Mouse (Mus musculus) gonadal fat pad, adult 2 months (tissue): ENCODE measurements at regions not wholly inside any gene's neighbourhood (a gene's known extent, or its start where the extent isn't known, plus 50 kb on each side); places are given as distances from the start of the nearest gene placed in this dataset.
A peak's percentile ranks its signal among the peaks of the same experiment; 100 is the strongest.
"Not testable (repeated sequence)": the region's sequence is repeated elsewhere in the genome, so short reads cannot be mapped to it uniquely, and the experiment has no call there.

Source experiments
- DNase-seq: peaks from one replicate; pipeline ENCODE4 v3.0.0-alpha.2; 2012; ENCODE audit warnings: low read depth

- DNase-seq = no peak
These were observed 51.4 kb upstream of the Dlx2 start for GRCm38 (mm10) chr2:71597956-71598355.

- DNase-seq = peak; percentile 90
These were observed 51.8 kb upstream of the Dlx2 start for GRCm38 (mm10) chr2:71598368-71598767.

GRCm38 (mm10) chr2:71598778-71599177 is 52.2 kb upstream of the Dlx2 start:
- DNase-seq = no peak

DNA sequence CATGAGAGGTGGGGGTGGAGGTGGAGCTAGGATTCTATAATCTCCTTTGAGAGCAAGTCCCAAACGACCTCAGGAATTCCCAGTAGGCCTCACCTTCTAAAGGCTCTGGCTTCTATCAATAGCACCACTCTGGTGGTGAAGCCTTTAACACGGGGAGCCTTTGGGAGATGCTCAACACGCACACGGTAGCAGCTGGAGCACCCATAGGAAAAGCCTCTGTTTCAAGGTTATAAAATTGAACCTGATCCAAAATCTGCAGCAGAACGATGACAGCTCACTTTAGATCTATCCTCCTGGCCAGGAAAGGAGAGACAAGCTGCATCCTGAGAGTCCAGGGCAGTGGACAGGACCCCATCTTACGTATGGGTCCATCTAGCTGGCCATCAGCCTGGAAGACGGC is 53.7 kb upstream of the Dlx2 start:
- DNase-seq = no peak

- DNase-seq = no peak
These were observed 54.4 kb upstream of the Dlx2 start for GRCm38 (mm10) chr2:71600999-71601398.

- DNase-seq = not testable (repeated sequence)
These were observed 57.2 kb upstream of the Dlx2 start for GRCm38 (mm10) chr2:71603796-71604195.

- no peak for DNase-seq
These were observed 59.1 kb upstream of the Dlx2 start for GRCm38 (mm10) chr2:71605606-71606005.

DNA sequence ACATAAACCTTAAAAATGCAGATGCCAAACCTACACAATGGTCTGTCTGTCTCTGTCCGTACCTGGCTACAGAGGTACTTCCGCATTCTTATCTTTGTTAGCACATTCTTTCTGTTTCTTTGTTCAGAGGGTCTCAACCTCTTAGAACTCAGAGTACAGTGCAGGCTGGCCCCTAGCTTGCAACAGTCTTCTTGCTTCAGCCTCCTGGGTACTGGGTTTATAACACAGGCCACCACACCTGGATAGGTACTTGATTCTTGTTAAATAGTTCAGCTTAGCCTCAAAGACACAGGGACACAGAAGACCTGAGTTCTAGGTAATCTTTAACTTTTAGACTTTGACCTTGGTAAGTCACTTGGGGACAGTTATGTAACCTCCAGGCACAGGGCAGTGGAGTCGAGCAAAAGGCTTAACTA is 60.5 kb upstream of the Dlx2 start:
- DNase-seq = no peak

DNA sequence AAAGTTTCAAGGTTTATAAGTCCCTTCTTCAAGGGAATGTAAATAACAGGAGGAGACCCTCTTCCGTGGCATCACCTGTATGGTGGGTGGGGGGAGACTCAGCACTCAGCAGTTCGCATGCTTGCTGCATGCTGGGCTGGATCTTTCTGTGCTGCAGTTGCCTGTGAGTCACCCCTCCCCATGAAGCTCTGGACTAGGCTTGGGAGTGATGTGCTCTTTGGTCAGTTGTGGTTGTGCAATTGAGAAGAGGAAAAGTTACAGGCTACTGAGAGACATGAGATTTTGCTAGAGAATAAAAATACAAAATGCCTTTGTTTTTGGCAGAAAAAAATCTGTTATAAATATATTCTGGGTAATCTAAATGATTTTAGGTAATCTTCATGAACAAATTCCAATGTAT is 66.7 kb upstream of the Dlx2 start:
- no peak for DNase-seq

GRCm38 (mm10) chr2:71616526-71616925 is 70.0 kb upstream of the Dlx2 start:
- no peak for DNase-seq

- DNase-seq = peak; percentile 57
These were observed 74.9 kb upstream of the Dlx2 start for GRCm38 (mm10) chr2:71621458-71621857.

DNA sequence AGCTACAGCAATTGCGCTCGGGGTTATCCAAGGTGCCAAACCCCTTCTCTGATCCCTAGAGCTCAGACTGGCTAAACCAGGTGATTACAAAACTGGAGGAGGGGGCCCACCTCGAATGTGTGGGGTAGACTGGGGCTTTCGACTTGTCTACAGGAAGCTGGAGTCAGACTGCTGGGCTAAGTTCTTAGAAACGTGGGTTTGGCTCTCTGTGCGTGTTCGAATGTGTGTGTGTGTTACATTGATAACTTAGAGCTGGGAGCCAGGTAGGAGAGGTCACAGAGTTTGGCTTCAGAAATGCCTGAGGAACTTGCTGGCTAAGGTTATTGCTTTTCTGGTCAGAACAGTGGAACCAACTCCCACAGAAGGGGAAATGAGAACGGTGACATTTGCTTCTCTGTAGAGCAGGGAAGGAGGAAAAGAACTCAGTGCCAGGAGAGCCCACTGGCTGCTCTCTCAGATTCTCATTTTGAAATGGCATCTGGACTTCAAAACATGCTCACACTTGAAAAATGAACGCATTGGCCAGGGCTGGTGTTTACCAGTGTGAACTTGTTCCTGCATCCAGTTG is 76.1 kb upstream of the Dlx2 start:
- peak; percentile 58 for DNase-seq

DNA sequence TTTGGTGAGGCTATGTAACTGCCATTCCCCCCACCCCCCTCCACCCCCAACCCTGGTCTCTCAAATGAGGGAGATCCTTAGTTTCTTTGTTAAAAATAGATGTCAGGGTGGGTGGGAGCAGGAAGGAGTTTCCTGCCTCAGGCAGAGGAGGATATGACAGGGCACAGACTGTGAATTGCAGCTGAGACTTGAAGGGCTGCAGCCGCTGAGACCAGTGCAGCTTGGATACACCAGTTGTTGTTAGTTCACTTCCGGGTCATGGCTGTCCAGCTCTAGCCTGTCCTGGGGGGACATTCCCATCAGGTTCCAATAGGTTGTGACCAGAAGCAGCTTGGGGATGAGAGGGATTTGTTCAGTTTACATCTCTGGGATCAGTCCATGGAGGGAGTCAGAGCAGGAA is 76.6 kb upstream of the Dlx2 start:
- DNase-seq = no peak

DNA sequence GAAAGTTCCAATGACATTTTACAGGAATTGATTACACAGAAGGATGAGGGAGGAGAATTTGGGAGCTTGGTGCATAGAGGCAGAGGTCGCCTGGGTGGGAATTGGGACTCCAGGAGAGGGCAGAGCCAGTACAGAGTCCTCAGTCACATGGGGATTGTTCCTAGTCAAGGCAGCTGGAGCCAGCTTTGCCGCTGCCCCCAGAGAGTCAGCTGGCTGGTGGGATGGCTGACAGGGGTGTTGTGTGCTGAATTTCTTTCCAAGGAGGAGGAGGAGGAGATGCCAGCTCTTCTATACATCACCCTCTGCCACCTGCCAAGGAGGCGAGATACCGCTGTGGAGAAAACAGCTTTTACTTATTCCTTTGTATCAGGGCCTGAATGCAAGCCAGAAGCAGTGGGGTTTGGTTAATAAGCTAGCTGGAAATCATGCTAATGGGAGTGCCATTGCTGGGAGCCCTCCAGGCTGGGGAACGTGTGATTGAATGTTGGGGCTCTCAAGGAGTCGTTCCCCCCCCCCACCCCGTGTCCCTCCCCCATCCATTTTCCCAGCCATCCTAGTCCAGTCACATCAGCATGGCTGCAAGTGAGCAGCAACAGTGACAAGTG is 78.8 kb upstream of the Dlx2 start:
- no peak for DNase-seq

DNA sequence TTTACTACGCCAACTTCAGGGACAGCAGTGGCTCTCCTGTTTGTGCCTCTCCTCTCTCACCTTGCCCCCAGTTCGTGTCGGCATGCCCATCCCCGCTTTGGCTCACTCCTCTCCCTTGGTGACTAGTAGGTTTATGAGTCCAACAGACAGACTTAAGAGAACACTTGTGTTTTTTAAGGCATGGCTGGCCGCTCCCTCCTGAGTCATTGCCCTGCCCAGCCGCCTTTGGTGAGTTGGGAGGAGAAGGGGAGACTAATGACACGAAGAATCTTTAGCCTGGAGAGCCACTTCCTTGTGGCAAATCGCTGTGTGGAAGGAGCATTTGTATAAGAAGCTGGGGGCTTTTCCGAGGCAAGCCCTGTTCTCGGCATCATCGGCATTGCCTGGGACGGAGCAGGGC is 79.8 kb upstream of the Dlx2 start:
- no peak for DNase-seq

DNA sequence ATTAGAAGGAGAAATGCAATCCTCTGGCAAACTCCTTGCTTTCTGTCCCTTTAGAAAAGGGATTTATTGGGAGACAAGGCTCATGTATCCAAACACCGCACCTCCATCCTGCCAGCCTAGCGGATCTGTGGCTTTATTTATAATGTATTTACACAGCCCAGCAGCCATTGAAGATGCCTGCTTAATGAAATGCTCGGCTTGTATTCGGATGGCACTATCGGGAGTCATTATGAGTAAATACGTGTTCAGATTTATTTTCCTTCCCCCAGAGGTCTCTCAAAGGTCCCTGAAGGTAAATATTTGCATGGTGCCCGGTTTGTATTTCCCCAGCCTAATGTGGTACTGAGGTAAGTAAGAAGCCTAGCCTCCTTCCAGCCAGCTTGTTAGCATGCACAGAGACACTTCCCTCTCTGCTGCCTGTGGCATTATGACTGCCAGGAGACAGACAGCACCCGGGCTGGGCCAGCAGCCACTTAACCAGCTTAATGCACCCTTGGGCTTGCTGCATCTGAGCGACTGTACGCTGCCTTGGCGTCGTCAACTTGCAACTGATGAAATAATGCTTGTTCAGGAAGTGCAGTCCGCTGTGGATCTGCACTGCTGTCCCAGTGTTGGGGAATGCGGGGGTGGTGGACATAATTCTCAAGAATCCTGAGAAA is 80.7 kb upstream of the Dlx2 start:
- no peak for DNase-seq

GRCm38 (mm10) chr2:71628821-71629220 is 82.3 kb upstream of the Dlx2 start:
- no peak for DNase-seq

DNA sequence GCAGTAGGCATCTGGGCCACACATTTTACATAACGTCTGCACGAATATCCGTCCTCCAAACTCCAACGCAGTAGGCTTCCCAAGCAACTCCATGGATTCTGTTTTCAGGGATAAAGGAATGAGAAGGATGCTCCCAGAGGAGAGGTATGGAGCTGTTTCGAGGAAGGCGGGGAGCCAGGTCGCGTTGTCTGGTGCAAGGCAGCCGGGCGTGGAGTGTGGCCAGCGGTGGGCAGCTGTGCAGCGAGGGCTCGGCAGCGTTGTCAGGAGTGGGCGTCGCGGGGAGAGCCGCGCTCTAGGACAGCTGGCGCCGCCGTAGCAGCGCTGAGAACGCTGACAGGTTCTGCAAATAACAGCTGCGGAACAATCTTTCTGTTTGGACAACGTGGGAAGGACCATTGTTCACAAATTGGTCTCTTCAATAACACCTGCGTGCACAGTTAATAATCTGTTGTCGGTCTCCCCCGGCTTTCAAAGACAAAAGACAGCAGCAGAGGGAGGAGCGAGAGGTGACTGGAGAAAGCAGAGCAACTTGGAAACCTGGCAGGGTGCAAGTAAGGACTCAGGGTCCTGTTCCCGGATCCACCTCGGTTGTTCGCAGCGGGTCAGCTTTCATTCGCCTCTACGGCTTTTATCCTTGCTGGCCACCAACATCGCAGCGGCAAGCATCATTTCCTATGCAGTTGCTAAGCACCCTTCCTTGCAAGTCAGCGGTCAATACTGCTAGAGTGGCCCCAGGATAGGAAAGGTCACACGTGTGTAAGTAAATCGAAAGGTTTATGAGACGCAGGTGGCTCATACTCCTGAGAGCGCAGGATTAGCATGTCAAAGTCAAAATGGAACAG is 83.0 kb upstream of the Dlx2 start:
- no peak for DNase-seq

GRCm38 (mm10) chr2:71630143-71630463 is 83.5 kb upstream of the Dlx2 start:
- no peak for DNase-seq

DNA sequence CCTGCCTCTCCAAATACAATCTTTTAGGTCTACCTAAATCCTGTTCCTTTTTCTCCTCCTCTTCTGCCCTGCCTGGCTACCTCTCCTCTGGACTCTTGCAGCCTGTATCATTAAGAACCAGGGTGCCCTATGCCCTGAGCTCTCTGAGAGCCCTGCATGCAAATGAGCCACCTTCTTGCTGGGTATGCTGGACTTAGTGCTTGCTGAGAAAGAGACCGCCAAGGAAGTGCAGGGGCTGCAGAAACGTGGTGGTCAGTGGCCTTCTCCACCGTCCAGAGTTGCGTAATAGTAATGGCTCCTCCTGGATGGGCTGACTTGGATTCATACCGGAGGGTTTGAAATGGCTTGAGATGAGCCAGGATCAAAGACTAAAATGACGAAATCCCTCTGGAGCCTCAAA is 86.9 kb upstream of the Dlx2 start:
- DNase-seq = no peak

DNA sequence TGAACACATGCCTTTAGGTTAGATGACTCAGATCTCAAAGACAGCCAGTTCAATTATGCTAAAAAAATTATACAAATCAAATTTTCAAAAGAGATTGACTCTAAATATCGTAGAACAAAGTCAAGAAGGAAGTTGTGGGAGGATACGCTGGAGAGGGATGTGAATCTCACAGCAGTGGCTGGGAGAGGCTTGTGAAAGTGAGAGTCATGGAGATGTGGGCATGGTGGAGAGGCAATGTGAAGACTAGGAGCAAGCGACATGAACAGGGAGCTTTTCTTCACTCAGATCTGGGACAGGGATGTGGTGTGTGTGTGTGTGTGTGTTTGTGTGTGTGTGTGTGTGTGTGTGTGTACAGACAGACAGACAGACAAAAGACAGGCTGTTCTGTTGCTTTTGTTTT is 87.9 kb upstream of the Dlx2 start:
- DNase-seq = no peak

- no peak for DNase-seq
These were observed 89.6 kb upstream of the Dlx2 start for GRCm38 (mm10) chr2:71636134-71636533.

GRCm38 (mm10) chr2:71636590-71636989 is 90.0 kb upstream of the Dlx2 start:
- no peak for DNase-seq
